Mouse (Mus musculus): Measurements from ENCODE around the gene Cdc14b. TPM values are rescaled to one million over a fixed set of nuclear protein-coding genes. Genes with fewer than 3 reads are reported as not detected.

Gene Cdc14b
- polyA plus RNA-seq (2016; fragmentation: Nextera tagmentation; extraction: Ambion mirVana): 10.2 and 12.5 TPM in 2 replicates

- under 1% methylated on average over 57 of the region's 57 CpGs for WGBS
- Histone ChIP-seq H3K27me3 (peaks cover 28% of the 10 kb centered on the region), H3K9me3 (replicated peaks) (no peaks in the 10 kb centered on the region), H3K4me1 (peaks cover 12% of the 10 kb centered on the region; the same call in 1 of the 2 replicates), H3K4me3 (peak within 1 kb of the TSS; percentile 83), H3K4me2 (replicated peaks) (peak within 1 kb of the TSS; percentile 99), H3K9ac (peak within 1 kb of the TSS; percentile 75), H3K27ac (no peak within 1 kb of the TSS), H3K36me3 (no peaks in the 10 kb centered on the region)
- peak; percentile 97 for ATAC-seq (ENCODE audit: low FRiP score)
These were observed at the start of gene Cdc14b for GRCm38 (mm10) chr13:64274879-64275753. TSS of gene Cdc14b (minus strand) at chr13:64275290.

GRCm38 (mm10) chr13:64322561-64323281 is 47.6 kb upstream of the Cdc14b start:
- no peak overlapping the region for H3K4me3 ChIP-seq
- no peaks in the 10 kb centered on the region for H3K27me3 ChIP-seq
- 80% methylated on average over 8 of the region's 8 CpGs for WGBS
- ATAC-seq (ENCODE audit: low FRiP score): no peak
- no peaks in the 10 kb centered on the region for H3K4me1 ChIP-seq
- no peak overlapping the region for H3K27ac ChIP-seq
- no peak overlapping the region for H3K9ac ChIP-seq
- H3K9me3 ChIP-seq (replicated peaks): no peaks in the 10 kb centered on the region
- H3K36me3 ChIP-seq: no peaks in the 10 kb centered on the region
- H3K4me2 ChIP-seq (replicated peaks): no peak overlapping the region

GRCm38 (mm10) chr13:64320334-64320733 is 45.2 kb upstream of the Cdc14b start:
- WGBS: 81% methylated on average over 8 of the region's 8 CpGs
- Histone ChIP-seq H3K9ac (no peak overlapping the region), H3K4me2 (replicated peaks) (no peak overlapping the region), H3K27ac (no peak overlapping the region), H3K27me3 (no peaks in the 10 kb centered on the region), H3K4me1 (no peaks in the 10 kb centered on the region), H3K9me3 (replicated peaks) (no peaks in the 10 kb centered on the region), H3K36me3 (no peaks in the 10 kb centered on the region), H3K4me3 (no peak overlapping the region)
- ATAC-seq (ENCODE audit: low FRiP score): no peak

GRCm38 (mm10) chr13:64319782-64320181 is 44.7 kb upstream of the Cdc14b start:
- Histone ChIP-seq H3K27ac (no peak overlapping the region), H3K4me3 (no peak overlapping the region), H3K9ac (no peak overlapping the region), H3K4me2 (replicated peaks) (no peak overlapping the region), H3K4me1 (no peaks in the 10 kb centered on the region), H3K27me3 (no peaks in the 10 kb centered on the region), H3K36me3 (no peaks in the 10 kb centered on the region), H3K9me3 (replicated peaks) (no peaks in the 10 kb centered on the region)
- ATAC-seq (ENCODE audit: low FRiP score): no peak

GRCm38 (mm10) chr13:64318355-64318754 is 43.3 kb upstream of the Cdc14b start:
- WGBS: 81% methylated on average over 2 of the region's 2 CpGs
- H3K9ac ChIP-seq: no peak overlapping the region
- H3K4me3 ChIP-seq: no peak overlapping the region
- no peaks in the 10 kb centered on the region for H3K9me3 ChIP-seq (replicated peaks)
- H3K27ac ChIP-seq: no peak overlapping the region
- H3K27me3 ChIP-seq: no peaks in the 10 kb centered on the region
- no peaks in the 10 kb centered on the region for H3K36me3 ChIP-seq
- no peaks in the 10 kb centered on the region for H3K4me1 ChIP-seq
- no peak for ATAC-seq (ENCODE audit: low FRiP score)
- no peak overlapping the region for H3K4me2 ChIP-seq (replicated peaks)

GRCm38 (mm10) chr13:64315483-64316050 is 40.5 kb upstream of the Cdc14b start:
- WGBS: 2% methylated on average over 3 of the region's 3 CpGs
- no peak overlapping the region for H3K4me3 ChIP-seq
- ATAC-seq (ENCODE audit: low FRiP score): no peak
- no peak overlapping the region for H3K4me2 ChIP-seq (replicated peaks)
- no peak overlapping the region for H3K9ac ChIP-seq
- H3K36me3 ChIP-seq: no peaks in the 10 kb centered on the region
- H3K27me3 ChIP-seq: no peaks in the 10 kb centered on the region
- no peaks in the 10 kb centered on the region for H3K9me3 ChIP-seq (replicated peaks)
- H3K4me1 ChIP-seq: 0 out of 2 replicates have a peak, but pooled peaks cover 4% of the 10 kb centered on the region
- H3K27ac ChIP-seq: no peak overlapping the region

GRCm38 (mm10) chr13:64314041-64314440 is 39.0 kb upstream of the Cdc14b start:
- Histone ChIP-seq H3K4me2 (replicated peaks) (no peak overlapping the region), H3K9me3 (replicated peaks) (no peaks in the 10 kb centered on the region), H3K4me1 (0 out of 2 replicates have a peak, but pooled peaks cover 4% of the 10 kb centered on the region), H3K9ac (no peak overlapping the region), H3K27me3 (no peaks in the 10 kb centered on the region), H3K36me3 (no peaks in the 10 kb centered on the region), H3K27ac (no peak overlapping the region), H3K4me3 (no peak overlapping the region)
- WGBS: 80% methylated on average over 3 of the region's 3 CpGs
- no peak for ATAC-seq (ENCODE audit: low FRiP score)

GRCm38 (mm10) chr13:64312916-64313289 is 37.8 kb upstream of the Cdc14b start:
- Histone ChIP-seq H3K9ac (peak overlapping the region; percentile 63; the same call in 1 of the 2 replicates), H3K27me3 (no peaks in the 10 kb centered on the region), H3K4me2 (replicated peaks) (peak overlapping the region; percentile 62), H3K4me3 (peak overlapping the region; percentile 57), H3K4me1 (0 out of 2 replicates have a peak, but pooled peaks cover 4% of the 10 kb centered on the region), H3K27ac (no peak overlapping the region), H3K9me3 (replicated peaks) (no peaks in the 10 kb centered on the region), H3K36me3 (no peaks in the 10 kb centered on the region)
- peak; percentile 70 for ATAC-seq (ENCODE audit: low FRiP score)
- WGBS: 2% methylated on average over 2 of the region's 2 CpGs

- under 1% methylated on average over 67 of the region's 74 CpGs for WGBS
- peak; percentile 92 for ATAC-seq (ENCODE audit: low FRiP score)
- Histone ChIP-seq H3K27me3 (no peaks in the 10 kb centered on the region), H3K9me3 (replicated peaks) (no peaks in the 10 kb centered on the region), H3K4me1 (0 out of 2 replicates have a peak, but pooled peaks cover 4% of the 10 kb centered on the region), H3K9ac (peak within 1 kb of the TSS; percentile 63), H3K36me3 (no peaks in the 10 kb centered on the region), H3K4me3 (peak within 1 kb of the TSS; percentile 57), H3K4me2 (replicated peaks) (peak within 1 kb of the TSS; percentile 62), H3K27ac (peak within 1 kb of the TSS; percentile 73)
These were observed 37.2 kb upstream of the Cdc14b start, which contains the start of gene Aaed1 for GRCm38 (mm10) chr13:64312024-64312915. TSS of gene Aaed1 (minus strand) at chr13:64312710.

- Histone ChIP-seq H3K27ac (no peak overlapping the region), H3K4me3 (no peak overlapping the region), H3K9ac (no peak overlapping the region), H3K36me3 (no peaks in the 10 kb centered on the region), H3K4me2 (replicated peaks) (peak overlapping the region; percentile 62), H3K27me3 (no peaks in the 10 kb centered on the region), H3K4me1 (0 out of 2 replicates have a peak, but pooled peaks cover 4% of the 10 kb centered on the region), H3K9me3 (replicated peaks) (no peaks in the 10 kb centered on the region)
- WGBS: 96% methylated on average over 1 of the region's 1 CpGs
- ATAC-seq (ENCODE audit: low FRiP score): no peak
These were observed 36.2 kb upstream of the Cdc14b start for GRCm38 (mm10) chr13:64311266-64311665.

GRCm38 (mm10) chr13:64310585-64310984 is 35.5 kb upstream of the Cdc14b start:
- WGBS: 88% methylated on average over 6 of the region's 6 CpGs
- no peak overlapping the region for H3K27ac ChIP-seq
- H3K4me3 ChIP-seq: no peak overlapping the region
- no peak overlapping the region for H3K4me2 ChIP-seq (replicated peaks)
- H3K9ac ChIP-seq: no peak overlapping the region
- H3K9me3 ChIP-seq (replicated peaks): no peaks in the 10 kb centered on the region
- no peak for ATAC-seq (ENCODE audit: low FRiP score)
- no peaks in the 10 kb centered on the region for H3K36me3 ChIP-seq
- no peaks in the 10 kb centered on the region for H3K27me3 ChIP-seq
- 0 out of 2 replicates have a peak, but pooled peaks cover 4% of the 10 kb centered on the region for H3K4me1 ChIP-seq

Data from hindbrain, embryonic 12.5 days (tissue).